Mouse (Mus musculus) midbrain, embryonic 12.5 days (tissue): Measurements from ENCODE around the gene Has1. TPM values are rescaled to one million over a fixed set of nuclear protein-coding genes. Genes with fewer than 3 reads are reported as not detected.
A peak's percentile ranks its signal among the peaks of the same experiment; 100 is the strongest.

Experiments used
- ATAC-seq: fragments of 200-750 bp; cut with Nextera tagmentation; 2 replicates; pipeline ENCODE4 v1.8.0; 2017; ENCODE audit warnings: low read depth, moderate TSS enrichment, moderate library complexity; ENCODE audit not compliant: low FRiP score
- H3K27ac ChIP-seq: fragments of 300-500 bp; sonication (generic); replicated peaks from 2 replicates; pipeline ENCODE4 v1.5.1; 2016; ENCODE audit warnings: mild to moderate bottlenecking
- H3K27me3 ChIP-seq: fragments of 300-500 bp; sonication (generic); 2 replicates; pipeline ENCODE4 v1.6.1; 2016; ENCODE audit warnings: mild to moderate bottlenecking
- H3K36me3 ChIP-seq: fragments of 300-500 bp; sonication (generic); 2 replicates; pipeline ENCODE4 v1.6.1; 2016
- H3K4me1 ChIP-seq: fragments of 300-500 bp; sonication (generic); 2 replicates; pipeline ENCODE4 v1.6.1; 2016
- H3K4me2 ChIP-seq: fragments of 300-500 bp; sonication (generic); replicated peaks from 2 replicates; pipeline ENCODE4 v1.6.1; 2016; ENCODE audit warnings: mild to moderate bottlenecking, moderate library complexity
- H3K4me3 ChIP-seq: fragments of 300-500 bp; sonication (generic); 2 replicates; pipeline ENCODE4 v1.5.1; 2016; ENCODE audit warnings: mild to moderate bottlenecking
- H3K9ac ChIP-seq: fragments of 300-500 bp; sonication (generic); replicated peaks from 2 replicates; pipeline ENCODE4 v1.6.1; 2016; ENCODE audit warnings: mild to moderate bottlenecking, moderate library complexity
- H3K9me3 ChIP-seq: fragments of 300-500 bp; sonication (generic); 2 replicates; pipeline ENCODE4 v1.6.1; 2016; ENCODE audit warnings: mild to moderate bottlenecking
- WGBS: fragments of 180-500 bp; shearing (Covaris S2); methylation state at CpG from one replicate; pipeline ENCODE4 v1.1.7; 2016; 5-methylcytosine and 5-hydroxymethylcytosine counted together
- polyA plus RNA-seq: library from polyadenylated mRNA; unstranded; fragments of >200 nt; fragmentation: Nextera tagmentation; extraction: Ambion mirVana; gene quantifications from 2 replicates; pipeline ENCODE4 v1.2.1, GENCODE M21; 2016

Gene Has1
- polyA plus RNA-seq, result 1.1 and 1.2 TPM in 2 replicates

- no peaks in the 10 kb centered on the region; the same call in 1 of the 2 replicates for H3K4me1 ChIP-seq
- peaks cover 2% of the 10 kb centered on the region for H3K27me3 ChIP-seq
- no peak within 1 kb of the TSS for H3K27ac ChIP-seq
- no peak within 1 kb of the TSS for H3K4me3 ChIP-seq
- no peaks in the 10 kb centered on the region for H3K9me3 ChIP-seq
- H3K4me2 ChIP-seq, result no peak within 1 kb of the TSS
- no peak within 1 kb of the TSS for H3K9ac ChIP-seq
- no peak for ATAC-seq
- WGBS, result 63% methylated on average over 7 of the region's 8 CpGs
- no peaks in the 10 kb centered on the region for H3K36me3 ChIP-seq
Measured at GRCm38 (mm10) chr17:17855064-17855838, at the start of gene Has1. Gene Has1, minus strand, starts transcription at chr17:17855205.

GRCm38 (mm10) chr17:17900768-17901167, 45.8 kb upstream of the Has1 start:
- ATAC-seq, result no peak
- Histone ChIP-seq H3K4me2 (no peak overlapping the region), H3K9me3 (no peaks in the 10 kb centered on the region), H3K27ac (no peak overlapping the region), H3K4me1 (no peaks in the 10 kb centered on the region), H3K36me3 (no peaks in the 10 kb centered on the region), H3K9ac (no peak overlapping the region), H3K4me3 (no peak overlapping the region), H3K27me3 (no peaks in the 10 kb centered on the region)
- 83% methylated on average over 1 of the region's 1 CpGs for WGBS

GRCm38 (mm10) chr17:17899268-17899667, 44.3 kb upstream of the Has1 start:
- Histone ChIP-seq H3K27ac (no peak overlapping the region), H3K9me3 (no peaks in the 10 kb centered on the region), H3K4me1 (no peaks in the 10 kb centered on the region), H3K9ac (no peak overlapping the region), H3K4me2 (no peak overlapping the region), H3K4me3 (no peak overlapping the region), H3K27me3 (no peaks in the 10 kb centered on the region), H3K36me3 (no peaks in the 10 kb centered on the region)
- no peak for ATAC-seq
- 88% methylated on average over 2 of the region's 2 CpGs for WGBS

- H3K4me1 ChIP-seq, result no peaks in the 10 kb centered on the region
- H3K27me3 ChIP-seq, result no peaks in the 10 kb centered on the region
- no peaks in the 10 kb centered on the region for H3K9me3 ChIP-seq
- peak; percentile 49; the same call in 1 of the 2 replicates for ATAC-seq
- no peaks in the 10 kb centered on the region for H3K36me3 ChIP-seq
- no peak overlapping the region for H3K4me3 ChIP-seq
- H3K9ac ChIP-seq, result no peak overlapping the region
- H3K4me2 ChIP-seq, result no peak overlapping the region
- no peak overlapping the region for H3K27ac ChIP-seq
- 9% methylated on average over 4 of the region's 4 CpGs for WGBS
Measured at GRCm38 (mm10) chr17:17896039-17896438, 41.0 kb upstream of the Has1 start.

- no peak for ATAC-seq
- Histone ChIP-seq H3K27me3 (no peaks in the 10 kb centered on the region), H3K36me3 (no peaks in the 10 kb centered on the region), H3K27ac (no peak overlapping the region), H3K9me3 (no peaks in the 10 kb centered on the region), H3K4me3 (no peak overlapping the region), H3K9ac (no peak overlapping the region), H3K4me2 (no peak overlapping the region), H3K4me1 (no peaks in the 10 kb centered on the region)
- WGBS, result 86% methylated on average over 2 of the region's 2 CpGs
Measured at GRCm38 (mm10) chr17:17889732-17890425, 34.9 kb upstream of the Has1 start.

GRCm38 (mm10) chr17:17887774-17888248, 32.8 kb upstream of the Has1 start, which contains the start of the genes Fpr2 and Fpr3:
Gene Fpr2, plus strand, starts transcription at chr17:17887824.
Gene Fpr3, plus strand, starts transcription at chr17:17887852.
- H3K36me3 ChIP-seq, result no peaks in the 10 kb centered on the region
- H3K9me3 ChIP-seq, result no peaks in the 10 kb centered on the region
- H3K9ac ChIP-seq, result no peak within 1 kb of the TSS
- H3K27ac ChIP-seq, result no peak within 1 kb of the TSS
- H3K4me2 ChIP-seq, result no peak within 1 kb of the TSS
- no peaks in the 10 kb centered on the region for H3K4me1 ChIP-seq
- ATAC-seq, result no peak
- H3K27me3 ChIP-seq, result no peaks in the 10 kb centered on the region
- 59% methylated on average over 1 of the region's 1 CpGs for WGBS
- H3K4me3 ChIP-seq, result no peak within 1 kb of the TSS

GRCm38 (mm10) chr17:17883840-17884239, 28.8 kb upstream of the Has1 start, which contains the start of gene Fpr1:
Gene Fpr1, minus strand, starts transcription at chr17:17883940.
- Histone ChIP-seq H3K27me3 (no peaks in the 10 kb centered on the region), H3K36me3 (no peaks in the 10 kb centered on the region), H3K9me3 (no peaks in the 10 kb centered on the region), H3K4me3 (no peak within 1 kb of the TSS), H3K4me1 (no peaks in the 10 kb centered on the region), H3K4me2 (no peak within 1 kb of the TSS), H3K27ac (no peak within 1 kb of the TSS), H3K9ac (no peak within 1 kb of the TSS)
- WGBS, result 63% methylated on average over 1 of the region's 1 CpGs
- ATAC-seq, result no peak

GRCm38 (mm10) chr17:17882672-17883071, 27.7 kb upstream of the Has1 start:
- H3K4me1 ChIP-seq, result no peaks in the 10 kb centered on the region
- WGBS, result 89% methylated on average over 3 of the region's 3 CpGs
- no peaks in the 10 kb centered on the region for H3K27me3 ChIP-seq
- no peak for ATAC-seq
- H3K4me3 ChIP-seq, result no peak overlapping the region
- no peaks in the 10 kb centered on the region for H3K36me3 ChIP-seq
- no peaks in the 10 kb centered on the region for H3K9me3 ChIP-seq
- H3K9ac ChIP-seq, result no peak overlapping the region
- H3K27ac ChIP-seq, result no peak overlapping the region
- H3K4me2 ChIP-seq, result no peak overlapping the region

- 83% methylated on average over 1 of the region's 1 CpGs for WGBS
- H3K4me2 ChIP-seq, result no peak overlapping the region
- H3K9me3 ChIP-seq, result no peaks in the 10 kb centered on the region
- H3K27me3 ChIP-seq, result no peaks in the 10 kb centered on the region
- H3K4me1 ChIP-seq, result no peaks in the 10 kb centered on the region
- no peak overlapping the region for H3K27ac ChIP-seq
- no peaks in the 10 kb centered on the region for H3K36me3 ChIP-seq
- H3K4me3 ChIP-seq, result no peak overlapping the region
- H3K9ac ChIP-seq, result no peak overlapping the region
- no peak for ATAC-seq
Measured at GRCm38 (mm10) chr17:17879347-17879746, 24.3 kb upstream of the Has1 start.

- Histone ChIP-seq H3K36me3 (no peaks in the 10 kb centered on the region), H3K9ac (no peak overlapping the region), H3K4me3 (no peak overlapping the region), H3K27ac (no peak overlapping the region), H3K27me3 (no peaks in the 10 kb centered on the region), H3K9me3 (peaks cover 4% of the 10 kb centered on the region), H3K4me2 (no peak overlapping the region), H3K4me1 (no peaks in the 10 kb centered on the region)
- ATAC-seq, result no peak
- WGBS, result 90% methylated on average over 2 of the region's 2 CpGs
Measured at GRCm38 (mm10) chr17:17871697-17872096, 16.7 kb upstream of the Has1 start.

- no peak overlapping the region for H3K4me2 ChIP-seq
- H3K27ac ChIP-seq, result no peak overlapping the region
- H3K4me3 ChIP-seq, result no peak overlapping the region
- no peak overlapping the region for H3K9ac ChIP-seq
- no peaks in the 10 kb centered on the region for H3K36me3 ChIP-seq
- 84% methylated on average over 2 of the region's 2 CpGs for WGBS
- ATAC-seq, result no peak
- no peaks in the 10 kb centered on the region for H3K27me3 ChIP-seq
- peaks cover 4% of the 10 kb centered on the region for H3K9me3 ChIP-seq
- no peaks in the 10 kb centered on the region for H3K4me1 ChIP-seq
Measured at GRCm38 (mm10) chr17:17870892-17871550, 16.0 kb upstream of the Has1 start.
